Mouse (Mus musculus) hindbrain, embryonic 12.5 days (tissue): ENCODE data around the gene Dnajc6. TPM values are rescaled to one million over a fixed set of nuclear protein-coding genes. Genes with fewer than 3 reads are reported as not detected.
A peak's percentile ranks its signal among the peaks of the same experiment; 100 is the strongest.

Source experiments
- ATAC-seq: fragments of 200-750 bp; cut with Nextera tagmentation; 2 replicates; pipeline ENCODE4 v1.8.0; 2017; ENCODE audit warnings: moderate TSS enrichment; ENCODE audit not compliant: low FRiP score
- H3K27ac ChIP-seq: fragments of 300-500 bp; sonication (generic); 2 replicates; pipeline ENCODE4 v1.5.1; 2016; ENCODE audit warnings: mild to moderate bottlenecking
- H3K27me3 ChIP-seq: fragments of 300-500 bp; sonication (generic); 2 replicates; pipeline ENCODE4 v1.6.1; 2016; ENCODE audit warnings: mild to moderate bottlenecking
- H3K36me3 ChIP-seq: fragments of 300-500 bp; sonication (generic); 2 replicates; pipeline ENCODE4 v1.6.1; 2016; ENCODE audit warnings: mild to moderate bottlenecking
- H3K4me1 ChIP-seq: fragments of 300-500 bp; sonication (generic); 2 replicates; pipeline ENCODE4 v1.6.1; 2016
- H3K4me2 ChIP-seq: fragments of 300-500 bp; sonication (generic); replicated peaks from 2 replicates; pipeline ENCODE4 v1.6.1; 2016; ENCODE audit warnings: mild to moderate bottlenecking
- H3K4me3 ChIP-seq: fragments of 300-500 bp; sonication (generic); 2 replicates; pipeline ENCODE4 v1.5.1; 2016; ENCODE audit warnings: mild to moderate bottlenecking
- H3K9ac ChIP-seq: fragments of 300-500 bp; sonication (generic); 2 replicates; pipeline ENCODE4 v1.6.1; 2016; ENCODE audit warnings: mild to moderate bottlenecking, moderate library complexity
- H3K9me3 ChIP-seq: fragments of 300-500 bp; sonication (generic); replicated peaks from 2 replicates; pipeline ENCODE4 v1.6.1; 2016; ENCODE audit warnings: mild to moderate bottlenecking
- WGBS: fragments of 180-500 bp; shearing (Covaris S2); methylation state at CpG from one replicate; pipeline ENCODE4 v1.1.7; 2016; 5-methylcytosine and 5-hydroxymethylcytosine counted together
- polyA plus RNA-seq: library from polyadenylated mRNA; unstranded; fragments of >200 nt; fragmentation: Nextera tagmentation; extraction: Ambion mirVana; gene quantifications from 2 replicates; pipeline ENCODE4 v1.2.1, GENCODE M21; 2016

The Dnajc6 gene
- polyA plus RNA-seq, 1 experiment from 2014 or later: 15.3 TPM

GRCm38 (mm10) chr4:101508851-101509577 lies 12.6 kb downstream of the Dnajc6 start:
- ATAC-seq: peak; percentile 66
- no peak overlapping the region for H3K27ac ChIP-seq
- peaks cover 12% of the 10 kb centered on the region for H3K4me1 ChIP-seq
- no peaks in the 10 kb centered on the region for H3K27me3 ChIP-seq
- WGBS: 4% methylated on average over 30 of the region's 30 CpGs
- H3K36me3 ChIP-seq: no peaks in the 10 kb centered on the region
- H3K9ac ChIP-seq: peak overlapping the region; percentile 62
- H3K9me3 ChIP-seq: no peaks in the 10 kb centered on the region
- peak overlapping the region; percentile 91 for H3K4me2 ChIP-seq
- peak overlapping the region; percentile 44 for H3K4me3 ChIP-seq

- no peak for ATAC-seq
- H3K4me2 ChIP-seq: no peak overlapping the region
- no peaks in the 10 kb centered on the region for H3K9me3 ChIP-seq
- H3K36me3 ChIP-seq: no peaks in the 10 kb centered on the region
- no peak overlapping the region for H3K9ac ChIP-seq
- H3K27me3 ChIP-seq: no peaks in the 10 kb centered on the region
- no peak overlapping the region for H3K4me3 ChIP-seq
- no peak overlapping the region for H3K27ac ChIP-seq
- peaks cover 12% of the 10 kb centered on the region for H3K4me1 ChIP-seq
- WGBS: 79% methylated on average over 8 of the region's 8 CpGs
Measured at GRCm38 (mm10) chr4:101510111-101510903, 13.9 kb downstream of the Dnajc6 start.

- Histone ChIP-seq H3K4me2 (no peak overlapping the region), H3K27me3 (no peaks in the 10 kb centered on the region), H3K27ac (no peak overlapping the region), H3K36me3 (no peaks in the 10 kb centered on the region), H3K4me3 (no peak overlapping the region), H3K4me1 (peaks cover 12% of the 10 kb centered on the region), H3K9ac (no peak overlapping the region), H3K9me3 (no peaks in the 10 kb centered on the region)
- ATAC-seq: no peak
- WGBS: 82% methylated on average over 5 of the region's 5 CpGs
Measured at GRCm38 (mm10) chr4:101510904-101511210, 14.4 kb downstream of the Dnajc6 start.

- Histone ChIP-seq H3K4me1 (peaks cover 12% of the 10 kb centered on the region), H3K36me3 (no peaks in the 10 kb centered on the region), H3K9ac (no peak overlapping the region), H3K27me3 (no peaks in the 10 kb centered on the region), H3K27ac (no peak overlapping the region), H3K4me3 (no peak overlapping the region), H3K9me3 (no peaks in the 10 kb centered on the region), H3K4me2 (no peak overlapping the region)
- WGBS: 87% methylated on average over 5 of the region's 5 CpGs
- no peak for ATAC-seq
Measured at GRCm38 (mm10) chr4:101511768-101512521, 15.5 kb downstream of the Dnajc6 start.

- H3K27ac ChIP-seq: no peak overlapping the region
- H3K36me3 ChIP-seq: no peaks in the 10 kb centered on the region
- H3K9ac ChIP-seq: no peak overlapping the region
- no peaks in the 10 kb centered on the region for H3K9me3 ChIP-seq
- peaks cover 12% of the 10 kb centered on the region for H3K4me1 ChIP-seq
- ATAC-seq: no peak
- no peak overlapping the region for H3K4me2 ChIP-seq
- H3K4me3 ChIP-seq: no peak overlapping the region
- WGBS: 91% methylated on average over 3 of the region's 3 CpGs
- no peaks in the 10 kb centered on the region for H3K27me3 ChIP-seq
Measured at GRCm38 (mm10) chr4:101513251-101513650, 16.8 kb downstream of the Dnajc6 start.

GRCm38 (mm10) chr4:101515853-101516252 lies 19.4 kb downstream of the Dnajc6 start:
- no peak overlapping the region for H3K9ac ChIP-seq
- 89% methylated on average over 14 of the region's 14 CpGs for WGBS
- no peak overlapping the region for H3K27ac ChIP-seq
- no peak for ATAC-seq
- no peak overlapping the region for H3K4me2 ChIP-seq
- H3K27me3 ChIP-seq: no peaks in the 10 kb centered on the region
- H3K36me3 ChIP-seq: no peaks in the 10 kb centered on the region
- no peaks in the 10 kb centered on the region for H3K4me1 ChIP-seq
- H3K4me3 ChIP-seq: no peak overlapping the region
- no peaks in the 10 kb centered on the region for H3K9me3 ChIP-seq

- no peaks in the 10 kb centered on the region for H3K36me3 ChIP-seq
- no peak overlapping the region for H3K9ac ChIP-seq
- no peak overlapping the region for H3K4me3 ChIP-seq
- H3K27me3 ChIP-seq: no peaks in the 10 kb centered on the region
- H3K27ac ChIP-seq: no peak overlapping the region
- no peaks in the 10 kb centered on the region for H3K9me3 ChIP-seq
- no peaks in the 10 kb centered on the region for H3K4me1 ChIP-seq
- WGBS: 85% methylated on average over 17 of the region's 17 CpGs
- no peak overlapping the region for H3K4me2 ChIP-seq
- no peak for ATAC-seq
Measured at GRCm38 (mm10) chr4:101516434-101517168, 20.2 kb downstream of the Dnajc6 start.

- Histone ChIP-seq H3K9ac (no peak overlapping the region), H3K9me3 (no peaks in the 10 kb centered on the region), H3K27me3 (no peaks in the 10 kb centered on the region), H3K27ac (no peak overlapping the region), H3K4me1 (no peaks in the 10 kb centered on the region), H3K4me2 (no peak overlapping the region), H3K4me3 (no peak overlapping the region), H3K36me3 (no peaks in the 10 kb centered on the region)
- no peak for ATAC-seq
- 80% methylated on average over 4 of the region's 4 CpGs for WGBS
Measured at GRCm38 (mm10) chr4:101531901-101532300, 35.5 kb downstream of the Dnajc6 start.

- WGBS: 71% methylated on average over 4 of the region's 4 CpGs
- Histone ChIP-seq H3K4me1 (no peaks in the 10 kb centered on the region), H3K9me3 (no peaks in the 10 kb centered on the region), H3K27me3 (no peaks in the 10 kb centered on the region), H3K36me3 (no peaks in the 10 kb centered on the region), H3K4me2 (no peak overlapping the region), H3K4me3 (no peak overlapping the region), H3K27ac (no peak overlapping the region), H3K9ac (no peak overlapping the region)
- ATAC-seq: no peak
Measured at GRCm38 (mm10) chr4:101540516-101540915, 44.1 kb downstream of the Dnajc6 start.

- no peaks in the 10 kb centered on the region for H3K9me3 ChIP-seq
- H3K4me2 ChIP-seq: peak overlapping the region; percentile 79
- peaks cover 11% of the 10 kb centered on the region for H3K4me1 ChIP-seq
- H3K27ac ChIP-seq: peak overlapping the region; percentile 95
- H3K4me3 ChIP-seq: peak overlapping the region; percentile 48
- H3K27me3 ChIP-seq: peaks cover 12% of the 10 kb centered on the region
- no peaks in the 10 kb centered on the region for H3K36me3 ChIP-seq
- peak; percentile 86 for ATAC-seq
- H3K9ac ChIP-seq: peak overlapping the region; percentile 74
- WGBS: 1% methylated on average over 33 of the region's 33 CpGs
Measured at GRCm38 (mm10) chr4:101549958-101550591, 53.6 kb downstream of the Dnajc6 start.

GRCm38 (mm10) chr4:101550671-101551161 lies 54.3 kb downstream of the Dnajc6 start:
- peak; percentile 88 for ATAC-seq
- Histone ChIP-seq H3K4me1 (peaks cover 11% of the 10 kb centered on the region), H3K9ac (peak overlapping the region; percentile 74), H3K4me3 (peak overlapping the region; percentile 48), H3K4me2 (peak overlapping the region; percentile 79), H3K36me3 (no peaks in the 10 kb centered on the region), H3K27ac (peak overlapping the region; percentile 95), H3K9me3 (no peaks in the 10 kb centered on the region), H3K27me3 (peaks cover 12% of the 10 kb centered on the region)
- under 1% methylated on average over 33 of the region's 33 CpGs for WGBS
